Mouse (Mus musculus) small intestine, adult 2 months (tissue): ENCODE measurements around the gene Tbata.

Experiments used
- CTCF ChIP-seq: fragments of 200-500 bp; IDR thresholded peaks from 2 replicates; pipeline ENCODE4 v1.5.1; 2012; ENCODE audit warnings: low read depth, mild to moderate bottlenecking, control low read depth, inconsistent platforms, low read length, moderate library complexity, mixed read lengths; ENCODE audit not compliant: insufficient replicate concordance, insufficient read length; ENCODE audit errors: extremely low read depth
- POLR2A ChIP-seq: fragments of 200-500 bp; IDR thresholded peaks from 2 replicates; pipeline ENCODE4 v1.6.1; 2012; ENCODE audit warnings: low read depth, mild to moderate bottlenecking, control low read depth, inconsistent platforms, low read length, moderate library complexity

GRCm38 (mm10) chr10:61150616-61151015 lies 21.1 kb upstream of the Tbata start:
- TF ChIP-seq POLR2A: no peak
- TF ChIP-seq CTCF: no peak
